Mouse (Mus musculus) stomach, embryonic 14.5 days (tissue): Measurements from ENCODE around the gene Apom. TPM values are rescaled to one million over a fixed set of nuclear protein-coding genes. Genes with fewer than 3 reads are reported as not detected.
"Not testable (repeated sequence)": the region's sequence is repeated elsewhere in the genome, so short reads cannot be mapped to it uniquely, and the experiment has no call there.

Experiments used
- ATAC-seq: fragments of 200-750 bp; cut with Nextera tagmentation; 2 replicates; pipeline ENCODE4 v1.8.0; 2017; ENCODE audit warnings: low read depth, moderate TSS enrichment; ENCODE audit not compliant: insufficient number of reproducible peaks, insufficient read depth, low FRiP score
- H3K27ac ChIP-seq: fragments of 300-500 bp; sonication (generic); 2 replicates; pipeline ENCODE4 v1.5.1; 2014; ENCODE audit warnings: mild to moderate bottlenecking, low read length, moderate library complexity, mixed read lengths
- H3K27me3 ChIP-seq: fragments of 300-500 bp; sonication (generic); 2 replicates; pipeline ENCODE4 v1.6.1; 2014; ENCODE audit warnings: low read length, control low read depth, mixed read lengths; ENCODE audit not compliant: control insufficient read depth, insufficient read depth
- H3K36me3 ChIP-seq: fragments of 300-500 bp; sonication (generic); 2 replicates; pipeline ENCODE4 v1.6.1; 2014; ENCODE audit warnings: mild to moderate bottlenecking, control low read depth, low read length, moderate library complexity, mixed read lengths; ENCODE audit not compliant: control insufficient read depth, insufficient read depth
- H3K4me1 ChIP-seq: fragments of 300-500 bp; sonication (generic); 2 replicates; pipeline ENCODE4 v1.6.1; 2014; ENCODE audit warnings: low read length, control low read depth, mixed read lengths; ENCODE audit not compliant: control insufficient read depth, insufficient read depth
- H3K4me2 ChIP-seq: fragments of 300-500 bp; sonication (generic); replicated peaks from 2 replicates; pipeline ENCODE4 v1.6.1; 2014; ENCODE audit warnings: low read depth, low read length, control low read depth
- H3K4me3 ChIP-seq: fragments of 300-500 bp; sonication (generic); 2 replicates; pipeline ENCODE4 v1.5.1; 2014; ENCODE audit warnings: low read depth, low read length, control low read depth
- H3K9ac ChIP-seq: fragments of 300-500 bp; sonication (generic); replicated peaks from 2 replicates; pipeline ENCODE4 v1.6.1; 2014; ENCODE audit warnings: low read depth, mild to moderate bottlenecking, control low read depth, low read length, moderate library complexity, mixed read lengths
- H3K9me3 ChIP-seq: fragments of 300-500 bp; sonication (generic); 2 replicates; pipeline ENCODE4 v1.6.1; 2016; ENCODE audit warnings: low read depth, low read length, control low read depth; ENCODE audit not compliant: control insufficient read depth
- WGBS: fragments of 180-500 bp; shearing (Covaris S2); extraction: QIAGEN DNeasy Blood & Tissue Kit; methylation state at CpG from one replicate; pipeline ENCODE4 v1.1.7; 2014; 5-methylcytosine and 5-hydroxymethylcytosine counted together
- polyA plus RNA-seq: library from polyadenylated mRNA; unstranded; fragments of >200 nt; fragmentation: Nextera tagmentation; extraction: Ambion mirVana; gene quantifications from 2 replicates; pipeline ENCODE4 v1.2.1, GENCODE M21; 2014

The Apom gene
- polyA plus RNA-seq, 1 experiment from 2014 or later: 0.75 TPM

- Histone ChIP-seq H3K4me3 (peak overlapping the region; percentile 40), H3K36me3 (peaks cover 10% of the 10 kb centered on the region), H3K4me2 (peak overlapping the region; percentile 60), H3K27me3 (no peaks in the 10 kb centered on the region), H3K4me1 (peaks cover 17% of the 10 kb centered on the region), H3K9me3 (no peaks in the 10 kb centered on the region), H3K9ac (peak overlapping the region; percentile 41), H3K27ac (no peak overlapping the region)
- no peak for ATAC-seq
- WGBS: 60% methylated on average over 13 of the region's 13 CpGs
These were observed 4.8 kb downstream of the Apom start for GRCm38 (mm10) chr17:35127017-35127416.

DNA sequence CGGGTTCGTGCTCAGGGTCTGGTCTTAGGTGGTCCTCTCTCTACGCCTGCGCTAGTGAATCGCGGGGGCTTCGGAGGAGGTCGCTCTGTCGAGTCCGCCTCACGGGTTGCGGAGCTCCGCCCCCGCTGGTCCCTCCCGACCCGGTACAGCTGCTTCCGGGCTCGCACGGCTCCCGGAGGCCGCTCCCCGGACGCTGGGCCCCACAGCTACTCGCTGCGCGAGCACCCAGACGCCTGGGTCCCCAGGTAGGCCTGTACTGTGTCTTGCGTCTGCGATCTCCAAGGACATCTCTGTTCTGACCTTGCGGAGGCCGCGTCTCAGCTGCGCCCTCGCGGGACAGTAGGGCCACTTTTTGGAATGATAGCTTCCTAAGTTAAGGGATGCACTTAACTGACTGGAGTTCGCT lies 5.6 kb downstream of the Apom start, which contains the start of gene D17H6S53E:
TSS of gene D17H6S53E (plus strand) at position 168 of the 406 bp plus-strand sequence.
- Histone ChIP-seq H3K27ac (peak within 1 kb of the TSS; percentile 35; the same call in 1 of the 2 replicates), H3K4me2 (peak within 1 kb of the TSS; percentile 60), H3K9me3 (no peaks in the 10 kb centered on the region), H3K36me3 (peaks cover 10% of the 10 kb centered on the region), H3K27me3 (no peaks in the 10 kb centered on the region), H3K9ac (peak within 1 kb of the TSS; percentile 41), H3K4me1 (peaks cover 17% of the 10 kb centered on the region), H3K4me3 (peak within 1 kb of the TSS; percentile 40)
- WGBS: under 1% methylated on average over 36 of the region's 36 CpGs
- ATAC-seq: peak; percentile 73

GRCm38 (mm10) chr17:35125578-35125977 lies 6.3 kb downstream of the Apom start:
- Histone ChIP-seq H3K9me3 (no peaks in the 10 kb centered on the region), H3K9ac (peak overlapping the region; percentile 41), H3K27me3 (no peaks in the 10 kb centered on the region), H3K4me3 (peak overlapping the region; percentile 40), H3K4me1 (peaks cover 17% of the 10 kb centered on the region), H3K36me3 (peaks cover 10% of the 10 kb centered on the region), H3K27ac (peak overlapping the region; percentile 35; the same call in 1 of the 2 replicates), H3K4me2 (peak overlapping the region; percentile 60)
- no peak for ATAC-seq
- WGBS: 15% methylated on average over 6 of the region's 6 CpGs

- WGBS: 92% methylated on average over 1 of the region's 1 CpGs
- no peak overlapping the region for H3K9ac ChIP-seq
- no peak overlapping the region for H3K4me3 ChIP-seq
- H3K4me2 ChIP-seq: peak overlapping the region; percentile 60; the same call in 1 of the 2 replicates
- peaks cover 19% of the 10 kb centered on the region for H3K4me1 ChIP-seq
- H3K36me3 ChIP-seq: peaks cover 10% of the 10 kb centered on the region
- no peaks in the 10 kb centered on the region for H3K9me3 ChIP-seq
- no peak overlapping the region; the same call in 1 of the 2 replicates for H3K27ac ChIP-seq
- no peak for ATAC-seq
- H3K27me3 ChIP-seq: no peaks in the 10 kb centered on the region
These were observed 6.8 kb downstream of the Apom start for GRCm38 (mm10) chr17:35125081-35125480.

DNA sequence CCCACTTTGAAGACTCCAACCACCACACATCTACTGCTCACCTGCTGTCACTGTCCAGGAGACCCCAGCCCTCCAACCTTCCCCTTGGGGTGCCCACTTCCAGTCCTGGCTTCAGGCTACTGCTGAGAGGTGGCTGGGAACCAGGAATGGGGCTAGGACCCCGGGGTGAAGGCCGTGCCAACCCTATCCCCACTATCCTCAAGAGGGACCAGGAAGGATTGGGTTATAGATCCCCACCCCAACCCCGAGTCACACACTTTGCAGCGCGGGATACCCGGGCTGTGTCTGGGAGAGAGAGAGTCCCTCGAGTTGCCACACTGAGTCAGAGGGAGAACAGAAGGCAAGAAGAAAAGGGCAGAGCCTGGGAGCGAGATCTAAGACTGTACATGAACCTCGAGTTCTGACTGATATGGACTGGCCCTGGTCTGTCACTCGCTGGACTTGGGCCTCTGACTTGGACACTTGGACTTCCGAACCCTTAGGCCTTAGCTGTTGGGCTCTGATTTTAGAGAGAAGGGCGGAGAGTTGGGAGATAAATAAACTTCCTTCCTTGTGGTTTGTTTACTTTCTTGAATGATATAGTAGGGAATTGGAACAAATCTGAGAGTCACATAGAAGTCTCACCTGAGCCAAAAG lies 7.5 kb downstream of the Apom start:
- Histone ChIP-seq H3K36me3 (peaks cover 15% of the 10 kb centered on the region), H3K4me1 (peaks cover 23% of the 10 kb centered on the region)
- H3K9me3 ChIP-seq, H3K9ac ChIP-seq, H3K27ac ChIP-seq, H3K4me2 ChIP-seq, ATAC-seq, H3K4me3 ChIP-seq, H3K27me3 ChIP-seq: not testable (repeated sequence)
- WGBS: 89% methylated on average over 12 of the region's 12 CpGs

DNA sequence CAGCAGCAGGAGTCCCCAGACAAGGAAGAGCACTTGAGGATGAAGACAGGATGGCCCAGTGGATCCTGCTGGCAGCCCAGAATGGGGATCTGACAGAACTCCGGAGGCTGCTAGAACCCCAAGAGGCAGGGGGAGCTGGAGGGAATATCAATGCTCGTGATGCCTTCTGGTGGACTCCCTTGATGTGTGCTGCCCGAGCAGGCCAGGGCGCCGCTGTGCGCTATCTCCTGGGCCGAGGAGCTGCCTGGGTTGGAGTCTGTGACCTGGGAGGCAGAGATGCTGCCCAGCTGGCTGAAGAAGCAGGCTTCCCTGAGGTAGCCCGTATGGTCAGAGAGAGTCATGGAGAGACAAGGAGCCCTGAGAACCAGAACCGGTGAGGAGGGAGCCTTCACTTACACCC lies 8.6 kb downstream of the Apom start:
- not testable (repeated sequence) for H3K4me2 ChIP-seq, H3K9ac ChIP-seq, H3K9me3 ChIP-seq, H3K27ac ChIP-seq, H3K27me3 ChIP-seq, ATAC-seq, H3K4me3 ChIP-seq
- WGBS: 90% methylated on average over 9 of the region's 9 CpGs
- Histone ChIP-seq H3K4me1 (peaks cover 23% of the 10 kb centered on the region), H3K36me3 (peaks cover 24% of the 10 kb centered on the region)

DNA sequence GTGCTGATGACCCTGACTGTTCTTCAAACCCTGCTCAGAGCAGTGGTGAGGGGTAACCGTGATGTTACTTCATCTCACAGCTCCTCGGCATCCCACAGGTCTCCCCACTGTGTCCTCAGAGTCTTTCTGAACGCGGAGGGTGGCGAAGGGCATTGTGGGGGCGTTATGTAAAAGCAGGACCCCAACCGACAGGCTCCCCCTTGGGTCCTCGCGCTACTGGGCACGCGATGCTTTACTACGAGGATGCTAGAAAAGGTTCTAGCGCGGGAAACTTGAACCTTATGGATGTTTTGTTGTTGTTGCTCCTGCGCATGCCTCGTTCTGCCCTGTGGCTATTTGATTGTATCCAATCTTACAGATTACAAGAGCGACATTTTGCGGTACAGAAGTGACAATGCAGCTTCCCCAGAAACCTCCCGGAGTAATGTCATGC lies 10.0 kb downstream of the Apom start, which contains the start of gene Csnk2b:
TSS of gene Csnk2b (minus strand) at position 183 of the 433 bp plus-strand sequence.
- no peaks in the 10 kb centered on the region for H3K27me3 ChIP-seq
- H3K27ac ChIP-seq: peak within 1 kb of the TSS; percentile 83
- peaks cover 30% of the 10 kb centered on the region for H3K36me3 ChIP-seq
- no peaks in the 10 kb centered on the region for H3K9me3 ChIP-seq
- peak within 1 kb of the TSS; percentile 84 for H3K4me2 ChIP-seq
- peaks cover 13% of the 10 kb centered on the region for H3K4me1 ChIP-seq
- ATAC-seq: no peak
- peak within 1 kb of the TSS; percentile 71 for H3K9ac ChIP-seq
- H3K4me3 ChIP-seq: peak within 1 kb of the TSS; percentile 69
- WGBS: under 1% methylated on average over 19 of the region's 19 CpGs

GRCm38 (mm10) chr17:35121143-35121799 lies 10.6 kb downstream of the Apom start, which contains the start of gene Gpank1:
Gene Gpank1, plus strand, starts transcription at chr17:35121455.
- H3K9me3 ChIP-seq: no peaks in the 10 kb centered on the region
- under 1% methylated on average over 50 of the region's 50 CpGs for WGBS
- ATAC-seq: peak; percentile 98
- H3K9ac ChIP-seq: peak within 1 kb of the TSS; percentile 71
- peaks cover 34% of the 10 kb centered on the region for H3K36me3 ChIP-seq
- H3K4me3 ChIP-seq: peak within 1 kb of the TSS; percentile 69
- peak within 1 kb of the TSS; percentile 84 for H3K4me2 ChIP-seq
- peaks cover 13% of the 10 kb centered on the region for H3K4me1 ChIP-seq
- H3K27ac ChIP-seq: peak within 1 kb of the TSS; percentile 83
- no peaks in the 10 kb centered on the region for H3K27me3 ChIP-seq
